Mouse (Mus musculus) forebrain, embryonic 12.5 days (tissue): ENCODE data around the gene Pdk1. TPM values are rescaled to one million over a fixed set of nuclear protein-coding genes. Genes with fewer than 3 reads are reported as not detected.

ENCODE experiments used
- polyA plus RNA-seq: library from polyadenylated mRNA; unstranded; fragments of >200 nt; fragmentation: Nextera tagmentation; extraction: Ambion mirVana; gene quantifications from 2 replicates; pipeline ENCODE4 v1.2.1, GENCODE M21; 2016

The Pdk1 gene
- polyA plus RNA-seq, 1 experiment from 2014 or later, result 30.5 TPM

Other genes with a start within 250 kb of the Pdk1 start
- gene Itga6, start 127.6 kb upstream of the Pdk1 start, polyA plus RNA-seq, result 47.1 and 48.3 TPM in 2 replicates
- 3.1 and 3.8 TPM in 2 replicates for gene Rapgef4, start 108.0 kb downstream of the Pdk1 start, polyA plus RNA-seq